Mouse (Mus musculus): ENCODE data around the gene Fhad1.
A peak's percentile ranks its signal among the peaks of the same experiment; 100 is the strongest.

Fhad1 gene

GRCm38 (mm10) chr4:141977346-141977745 is 37.5 kb downstream of the Fhad1 start:
- DNase-seq (ENCODE audit: low spot score): no peak

DNA sequence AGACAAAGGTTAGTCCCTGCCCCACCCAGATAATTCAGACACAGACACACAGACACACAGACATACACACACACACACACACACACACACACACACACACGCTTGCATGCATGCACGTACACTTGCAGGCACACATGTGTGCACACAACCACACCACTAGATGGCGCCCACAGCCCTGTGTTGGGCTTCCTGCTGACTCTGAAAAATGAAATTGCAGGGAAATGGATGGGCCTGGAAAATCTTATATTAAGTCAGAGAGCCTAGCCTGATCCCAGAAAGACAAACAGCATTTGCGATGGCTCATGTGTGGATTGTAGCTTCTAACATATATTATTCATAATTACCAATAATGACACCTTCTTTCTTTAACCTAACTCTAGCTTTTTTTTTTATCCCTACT is 38.7 kb downstream of the Fhad1 start:
- DNase-seq (ENCODE audit: low spot score): peak; percentile 18

- DNase-seq (ENCODE audit: low spot score): no peak
Observed at GRCm38 (mm10) chr4:141964575-141964974, 50.3 kb downstream of the Fhad1 start.

DNA sequence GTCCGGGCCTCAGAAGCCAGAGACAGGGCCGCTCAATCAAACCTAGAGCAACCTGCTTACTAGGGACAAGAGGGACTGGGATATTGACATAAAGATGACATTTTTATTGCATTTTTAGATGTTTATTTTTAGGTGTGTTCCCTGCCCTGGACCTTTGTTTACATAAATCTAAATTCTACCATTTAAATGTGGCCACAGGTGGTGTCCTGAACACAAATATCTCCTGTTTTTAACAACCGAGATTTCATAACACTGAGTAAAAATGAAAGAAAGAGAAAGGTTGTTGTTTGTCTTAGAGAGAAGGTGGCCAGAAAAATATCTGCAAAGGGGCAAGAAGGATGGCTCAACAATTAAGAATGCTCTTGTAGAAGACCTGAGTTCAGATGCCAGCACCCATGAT is 51.0 kb downstream of the Fhad1 start:
- DNase-seq (ENCODE audit: low spot score): no peak

- DNase-seq (ENCODE audit: low spot score): no peak
Observed at GRCm38 (mm10) chr4:141962811-141963685, 51.8 kb downstream of the Fhad1 start.

GRCm38 (mm10) chr4:141960037-141960436 is 54.8 kb downstream of the Fhad1 start:
- DNase-seq (ENCODE audit: low spot score): no peak

GRCm38 (mm10) chr4:141959615-141960014 is 55.3 kb downstream of the Fhad1 start:
- DNase-seq (ENCODE audit: low spot score): peak; percentile 4

DNA sequence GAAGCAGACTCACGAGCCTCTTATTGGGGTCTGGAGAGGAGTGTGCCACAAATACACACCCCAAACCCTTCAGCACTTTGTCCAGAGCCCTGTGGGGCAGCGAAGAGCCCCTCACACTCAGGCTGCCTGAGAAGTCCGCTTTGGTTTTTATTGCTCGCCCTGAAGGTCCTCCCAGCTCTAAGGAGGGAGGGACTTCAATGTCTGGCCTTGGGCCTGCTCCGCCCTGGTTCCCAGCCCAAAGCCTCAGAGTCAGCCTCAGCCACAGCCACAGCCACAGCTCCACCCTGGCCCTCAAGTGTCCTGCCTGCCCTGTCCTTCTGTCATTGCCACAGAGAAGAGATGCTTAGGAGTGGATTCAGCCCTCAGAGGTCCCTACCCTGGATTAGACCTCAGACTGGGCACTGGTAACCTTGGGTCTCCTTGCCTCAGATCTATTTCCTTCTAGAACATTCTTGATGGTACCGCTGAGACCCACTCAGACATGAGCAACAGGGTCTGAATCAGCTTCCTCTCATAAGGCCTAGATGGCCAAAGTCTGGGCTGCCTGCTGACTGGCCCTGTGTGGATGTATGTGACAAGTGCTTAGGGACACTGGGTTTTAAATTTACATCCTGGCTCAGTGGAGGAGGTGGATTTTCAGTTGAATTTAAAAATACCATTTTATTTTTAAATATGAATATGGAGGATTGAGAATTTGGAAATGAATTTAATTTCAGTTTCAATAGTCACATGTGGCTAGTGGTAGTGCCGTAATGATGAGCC is 56.1 kb downstream of the Fhad1 start:
- no peak for DNase-seq (ENCODE audit: low spot score)

DNA sequence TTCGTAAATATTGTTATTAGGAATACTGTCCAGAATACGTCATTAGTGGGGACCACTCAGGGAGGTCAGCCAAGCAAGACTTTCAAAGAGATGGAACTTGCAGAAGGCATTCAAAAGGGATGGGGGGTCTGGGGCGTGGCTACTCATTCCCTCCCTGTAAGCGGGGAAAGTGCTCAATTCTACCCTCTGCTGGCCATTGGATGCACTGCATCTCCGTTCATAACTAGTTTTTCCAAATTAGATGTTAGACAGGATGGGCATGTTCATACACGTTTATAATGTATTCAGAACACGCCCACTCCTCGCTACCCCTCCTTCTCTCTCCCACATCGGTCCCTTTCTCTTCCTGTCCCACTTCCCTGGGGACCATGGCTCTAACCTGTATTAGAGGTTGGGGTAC is 56.7 kb downstream of the Fhad1 start:
- DNase-seq (ENCODE audit: low spot score): peak; percentile 42

DNA sequence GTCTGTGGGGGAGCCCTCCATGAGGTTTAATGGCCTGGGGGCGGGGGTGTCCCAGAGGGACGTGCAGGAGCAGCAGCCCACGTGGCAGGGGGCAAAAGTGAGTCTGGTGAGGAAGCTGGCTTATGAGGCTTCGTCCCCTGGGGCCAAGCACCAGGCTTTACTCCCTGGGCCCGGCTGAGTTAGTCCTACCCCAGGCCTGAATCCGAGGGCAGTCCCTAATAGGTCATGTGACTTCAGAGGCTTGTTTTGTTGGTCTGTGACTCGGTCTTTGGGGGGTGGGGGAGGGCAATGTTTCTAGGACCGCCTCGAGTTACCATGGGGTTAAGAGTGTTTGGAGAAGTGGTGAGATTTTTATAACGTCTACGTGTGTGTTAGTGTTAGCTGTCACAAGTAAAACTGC is 57.1 kb downstream of the Fhad1 start:
- no peak for DNase-seq (ENCODE audit: low spot score)

GRCm38 (mm10) chr4:141956931-141957330 is 58.0 kb downstream of the Fhad1 start:
- no peak for DNase-seq (ENCODE audit: low spot score)

DNA sequence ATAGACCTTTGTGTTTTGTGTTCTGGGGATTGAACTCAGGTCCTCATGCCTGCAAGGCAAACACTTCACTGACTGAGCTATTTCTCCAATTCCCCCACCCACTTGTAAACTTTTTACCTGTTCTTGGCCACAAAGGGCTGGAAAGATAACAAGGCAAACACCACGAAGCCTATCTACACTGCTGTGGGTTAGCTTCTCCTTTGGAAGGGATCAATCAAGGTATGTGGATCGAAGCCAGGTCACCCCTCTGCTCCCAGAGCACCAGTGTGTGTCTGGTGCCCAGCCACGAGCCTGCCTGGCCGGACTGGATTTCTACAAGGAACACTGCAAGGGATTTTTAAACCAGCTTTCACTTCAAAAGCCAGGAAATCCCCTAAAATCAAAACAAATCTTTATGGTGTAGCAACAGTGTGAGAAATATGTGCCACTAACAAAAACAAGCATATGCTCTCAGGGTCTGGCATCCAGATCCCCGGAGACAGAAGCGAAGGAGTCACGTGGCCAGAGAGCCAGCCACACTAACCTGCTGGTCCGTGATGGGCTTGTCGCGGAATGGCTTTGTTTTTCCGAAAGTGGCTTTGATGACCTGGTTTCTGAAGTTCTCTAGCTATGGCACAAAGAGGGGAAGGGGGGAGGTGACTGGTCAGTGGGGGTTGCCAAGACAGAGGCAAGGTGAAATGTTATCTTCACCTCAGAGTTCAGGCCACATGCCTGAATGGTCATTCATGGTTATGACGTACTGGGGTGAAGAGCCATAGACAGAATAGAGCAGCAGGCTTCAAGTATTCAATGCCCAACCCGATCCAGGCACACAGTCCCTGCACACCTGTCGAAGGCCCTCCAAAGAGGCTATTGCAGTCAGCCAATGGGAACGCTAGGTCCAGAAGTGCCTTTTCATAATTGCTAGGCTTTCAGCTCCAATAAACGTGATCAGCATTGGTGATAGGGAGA is 59.8 kb downstream of the Fhad1 start:
- DNase-seq (ENCODE audit: low spot score): no peak

DNA sequence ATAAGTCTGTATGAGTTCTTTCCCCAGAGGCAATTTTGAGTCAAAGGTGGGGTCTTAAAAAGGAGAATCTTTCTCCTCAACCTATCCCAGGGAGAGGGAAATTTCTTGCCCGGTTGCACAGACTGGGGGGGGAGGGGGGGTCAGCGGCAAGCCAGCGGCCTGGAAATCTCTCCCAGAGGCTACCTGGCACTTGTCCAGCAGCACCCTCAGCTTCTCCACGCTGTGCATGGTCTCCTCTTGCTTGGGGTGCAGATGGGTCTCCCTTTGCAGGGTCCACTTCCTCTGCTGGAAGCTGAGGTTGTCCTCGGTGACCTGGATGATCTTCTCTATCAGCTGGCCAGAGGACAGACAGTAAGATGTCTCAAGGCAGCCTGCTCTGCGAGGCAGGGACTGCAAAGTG is 61.0 kb downstream of the Fhad1 start:
- no peak for DNase-seq (ENCODE audit: low spot score)

- no peak for DNase-seq (ENCODE audit: low spot score)
Observed at GRCm38 (mm10) chr4:141953291-141953690, 61.6 kb downstream of the Fhad1 start.

DNA sequence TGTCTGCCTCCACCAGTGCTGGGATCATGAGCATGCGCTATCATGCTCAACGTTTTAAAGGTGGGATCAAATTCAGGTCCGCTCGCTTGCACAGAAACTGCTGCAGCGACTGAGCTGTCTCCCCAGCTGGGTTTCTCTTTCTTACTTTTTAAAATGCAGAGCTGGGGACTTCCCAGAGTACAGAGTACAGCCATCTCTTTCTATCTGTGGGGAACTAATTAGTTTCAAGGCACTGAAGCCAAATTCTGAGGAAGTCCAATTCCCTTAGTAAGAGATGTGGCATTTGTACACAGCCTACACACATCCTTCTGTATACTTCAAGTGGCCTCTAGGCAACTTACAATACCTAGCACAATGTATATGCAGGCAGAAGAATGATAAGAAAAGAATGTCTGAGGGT is 62.1 kb downstream of the Fhad1 start:
- no peak for DNase-seq (ENCODE audit: low spot score)

DNA sequence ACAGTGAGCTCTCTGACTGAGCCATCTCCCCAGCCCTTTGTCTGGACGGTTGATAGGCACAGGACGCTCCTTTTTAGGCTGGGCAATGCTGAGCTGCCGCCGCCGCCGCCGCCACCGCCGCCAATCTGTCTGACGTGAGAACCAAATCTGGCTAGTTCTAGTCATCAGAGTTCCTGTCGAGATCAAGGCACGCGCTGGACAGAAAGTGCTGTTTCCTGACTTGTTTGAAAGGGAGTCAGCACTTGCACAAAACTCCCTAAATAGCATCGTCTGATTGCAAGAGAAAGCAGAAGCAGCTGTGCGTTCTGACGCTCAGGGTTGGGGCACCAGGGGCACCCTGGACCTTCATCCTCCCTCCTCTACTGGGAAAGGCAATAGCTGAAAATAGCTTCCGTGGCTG is 62.8 kb downstream of the Fhad1 start:
- no peak for DNase-seq (ENCODE audit: low spot score)

- no peak for DNase-seq (ENCODE audit: low spot score)
Observed at GRCm38 (mm10) chr4:141949436-141949835, 65.4 kb downstream of the Fhad1 start.

DNA sequence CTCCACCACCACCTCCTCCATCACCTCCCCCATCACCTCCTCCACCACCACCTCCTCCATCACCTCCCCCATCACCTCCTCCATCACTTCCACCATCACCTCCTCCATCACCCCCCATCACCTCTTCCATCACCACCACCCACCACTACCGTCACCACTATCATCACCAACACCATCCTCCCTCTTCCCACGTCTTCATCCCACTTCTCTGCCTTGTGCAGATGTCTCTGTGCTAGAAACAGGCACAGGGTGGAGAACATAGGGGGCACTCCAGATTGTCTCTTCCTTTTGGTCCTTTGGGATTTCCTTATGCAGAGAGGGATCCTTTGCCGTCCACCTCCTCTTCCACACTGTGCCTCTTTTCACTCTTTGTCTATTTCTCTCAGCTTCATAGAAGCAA is 66.1 kb downstream of the Fhad1 start:
- no peak for DNase-seq (ENCODE audit: low spot score)

- no peak for DNase-seq (ENCODE audit: low spot score)
Observed at GRCm38 (mm10) chr4:141942403-141942802, 72.5 kb downstream of the Fhad1 start.

DNA sequence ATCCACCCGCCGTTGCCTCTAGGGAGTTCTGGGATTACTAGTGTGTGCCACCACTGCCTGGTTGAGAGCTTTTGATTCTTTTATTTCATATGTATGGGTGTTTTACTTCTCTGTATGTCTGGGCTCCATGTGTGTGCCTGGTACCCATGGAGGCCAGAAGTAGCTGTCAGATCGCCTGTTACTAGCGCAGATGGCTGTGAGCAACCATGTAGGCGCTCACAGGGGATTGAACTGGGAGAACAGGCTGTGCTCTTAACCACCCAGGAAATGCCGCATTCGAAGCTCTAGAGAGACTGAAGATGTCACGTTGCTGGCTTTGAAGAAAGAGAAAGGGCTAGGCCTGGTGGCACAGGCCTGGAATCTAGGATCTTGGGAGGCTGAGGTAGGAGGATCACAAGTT is 73.6 kb downstream of the Fhad1 start:
- DNase-seq (ENCODE audit: low spot score): no peak

- DNase-seq (ENCODE audit: low spot score): no peak
Observed at GRCm38 (mm10) chr4:141938535-141938934, 76.3 kb downstream of the Fhad1 start.

All from adipocyte (in vitro differentiated cells).